Mouse (Mus musculus) kidney, adult 2 months (tissue): ENCODE results near the gene Adgrf1.

ENCODE experiments used
- CTCF ChIP-seq: fragments of 200-500 bp; conservative IDR thresholded peaks from 2 replicates; pipeline ENCODE4 v1.5.1; 2011; ENCODE audit warnings: low read depth, mild to moderate bottlenecking, control low read depth, low read length, moderate library complexity, mixed read lengths; ENCODE audit not compliant: insufficient read depth, insufficient read length
- POLR2A ChIP-seq: fragments of 200-500 bp; IDR thresholded peaks from one replicate; pipeline ENCODE4 v1.6.1; 2011; ENCODE audit warnings: low read depth, low read length, control low read depth

DNA sequence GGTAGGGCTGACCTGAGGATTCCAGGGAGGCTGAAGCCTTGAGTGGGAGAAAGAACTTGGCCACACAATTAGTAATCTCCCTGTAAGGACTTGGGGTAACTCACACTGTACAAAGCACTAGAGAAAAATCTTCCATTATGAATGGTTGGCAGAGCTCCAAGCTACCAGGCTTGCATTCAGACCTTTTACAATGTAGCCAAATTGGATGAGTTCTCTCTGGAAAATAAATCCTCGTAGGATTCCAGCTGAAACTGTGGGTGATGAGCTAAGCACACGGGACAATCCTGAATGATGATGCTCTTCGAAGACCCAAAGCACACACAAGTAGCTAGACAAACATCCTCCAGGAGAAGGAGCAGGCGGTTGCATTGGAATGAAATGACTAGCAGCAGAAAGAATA is 7.1 kb downstream of the Adgrf1 start:
- no peak for TF ChIP-seq POLR2A
- TF ChIP-seq CTCF = no peak
